Mouse (Mus musculus) forebrain, embryonic 12.5 days (tissue): Measurements from ENCODE around the gene Igf2r. TPM values are rescaled to one million over a fixed set of nuclear protein-coding genes. Genes with fewer than 3 reads are reported as not detected.

ENCODE experiments used
- ATAC-seq: fragments of 200-750 bp; cut with Nextera tagmentation; 2 replicates; pipeline ENCODE4 v1.8.0; 2017; ENCODE audit warnings: moderate TSS enrichment; ENCODE audit not compliant: low FRiP score
- H3K27ac ChIP-seq: fragments of 300-500 bp; sonication (generic); 2 replicates; pipeline ENCODE4 v1.5.1; 2016; ENCODE audit warnings: mild to moderate bottlenecking
- H3K27me3 ChIP-seq: fragments of 300-500 bp; sonication (generic); 2 replicates; pipeline ENCODE4 v1.6.1; 2016; ENCODE audit warnings: mild to moderate bottlenecking
- H3K36me3 ChIP-seq: fragments of 300-500 bp; sonication (generic); replicated peaks from 2 replicates; pipeline ENCODE4 v1.6.1; 2016; ENCODE audit warnings: mild to moderate bottlenecking
- H3K4me1 ChIP-seq: fragments of 300-500 bp; sonication (generic); 2 replicates; pipeline ENCODE4 v1.6.1; 2016
- H3K4me2 ChIP-seq: fragments of 300-500 bp; sonication (generic); 2 replicates; pipeline ENCODE4 v1.6.1; 2016; ENCODE audit warnings: mild to moderate bottlenecking, moderate library complexity
- H3K4me3 ChIP-seq: fragments of 300-500 bp; sonication (generic); replicated peaks from 2 replicates; pipeline ENCODE4 v1.5.1; 2016; ENCODE audit warnings: mild to moderate bottlenecking
- H3K9ac ChIP-seq: fragments of 300-500 bp; sonication (generic); 2 replicates; pipeline ENCODE4 v1.6.1; 2016; ENCODE audit warnings: mild to moderate bottlenecking
- H3K9me3 ChIP-seq: fragments of 300-500 bp; sonication (generic); 2 replicates; pipeline ENCODE4 v1.6.1; 2016
- WGBS: fragments of 180-500 bp; shearing (Covaris S2); methylation state at CpG from one replicate; pipeline ENCODE4 v1.1.7; 2016; 5-methylcytosine and 5-hydroxymethylcytosine counted together
- polyA plus RNA-seq: library from polyadenylated mRNA; unstranded; fragments of >200 nt; fragmentation: Nextera tagmentation; extraction: Ambion mirVana; gene quantifications from 2 replicates; pipeline ENCODE4 v1.2.1, GENCODE M21; 2016

Gene Igf2r
- polyA plus RNA-seq, 1 experiment from 2014 or later = 22.7 TPM

- 88% methylated on average over 5 of the region's 5 CpGs for WGBS
- no peak overlapping the region for H3K4me3 ChIP-seq
- ATAC-seq = no peak
These were observed 1.0 kb upstream of the Igf2r start for GRCm38 (mm10) chr17:12770500-12770899.

GRCm38 (mm10) chr17:12768415-12769379 lies 767 bp downstream of the Igf2r start:
- peaks cover 34% of the 10 kb centered on the region for H3K4me1 ChIP-seq
- H3K9ac ChIP-seq = peak overlapping the region; percentile 92
- H3K27me3 ChIP-seq = no peaks in the 10 kb centered on the region; the same call in 1 of the 2 replicates
- peak overlapping the region; percentile 75 for H3K27ac ChIP-seq
- ATAC-seq = no peak; the same call in 1 of the 2 replicates
- H3K4me3 ChIP-seq = peak overlapping the region; percentile 94
- peak overlapping the region; percentile 85 for H3K4me2 ChIP-seq
- 8% methylated on average over 41 of the region's 41 CpGs for WGBS
- H3K9me3 ChIP-seq = no peaks in the 10 kb centered on the region
- H3K36me3 ChIP-seq = peaks cover 3% of the 10 kb centered on the region; the same call in 1 of the 2 replicates

More at GRCm38 (mm10) chr17:12770500-12770899, 1.0 kb upstream of the Igf2r start:
- Histone ChIP-seq H3K4me2 (0 out of 2 replicates have a peak overlapping the region, but pooled peaks have one; percentile 85), H3K27me3 (no peaks in the 10 kb centered on the region; the same call in 1 of the 2 replicates), H3K9me3 (no peaks in the 10 kb centered on the region), H3K9ac (no peak overlapping the region), H3K36me3 (no peaks in the 10 kb centered on the region), H3K27ac (no peak overlapping the region), H3K4me1 (peaks cover 34% of the 10 kb centered on the region)

GRCm38 (mm10) chr17:12767294-12767852 lies 2.1 kb downstream of the Igf2r start:
- Histone ChIP-seq H3K9ac (no peak overlapping the region), H3K4me1 (peaks cover 34% of the 10 kb centered on the region), H3K9me3 (no peaks in the 10 kb centered on the region), H3K27me3 (no peaks in the 10 kb centered on the region; the same call in 1 of the 2 replicates), H3K4me3 (no peak overlapping the region), H3K4me2 (peak overlapping the region; percentile 85), H3K36me3 (peaks cover 3% of the 10 kb centered on the region; the same call in 1 of the 2 replicates), H3K27ac (no peak overlapping the region)
- no peak for ATAC-seq
- 95% methylated on average over 6 of the region's 6 CpGs for WGBS

- no peak overlapping the region for H3K4me3 ChIP-seq
- H3K4me2 ChIP-seq = no peak overlapping the region
- H3K9me3 ChIP-seq = no peaks in the 10 kb centered on the region
- H3K27me3 ChIP-seq = no peaks in the 10 kb centered on the region
- H3K27ac ChIP-seq = no peak overlapping the region
- H3K4me1 ChIP-seq = peaks cover 30% of the 10 kb centered on the region
- peaks cover 3% of the 10 kb centered on the region; the same call in 1 of the 2 replicates for H3K36me3 ChIP-seq
- H3K9ac ChIP-seq = no peak overlapping the region
- ATAC-seq = no peak
- WGBS = 92% methylated on average over 2 of the region's 2 CpGs
These were observed 6.1 kb downstream of the Igf2r start for GRCm38 (mm10) chr17:12763412-12763811.

- no peak overlapping the region for H3K4me3 ChIP-seq
- 86% methylated on average over 10 of the region's 10 CpGs for WGBS
- H3K36me3 ChIP-seq = peaks cover 6% of the 10 kb centered on the region; the same call in 1 of the 2 replicates
- no peaks in the 10 kb centered on the region for H3K9me3 ChIP-seq
- no peak overlapping the region for H3K4me2 ChIP-seq
- no peak for ATAC-seq
- peaks cover 7% of the 10 kb centered on the region for H3K4me1 ChIP-seq
- no peak overlapping the region for H3K27ac ChIP-seq
- no peaks in the 10 kb centered on the region for H3K27me3 ChIP-seq
- H3K9ac ChIP-seq = no peak overlapping the region
These were observed 8.9 kb downstream of the Igf2r start for GRCm38 (mm10) chr17:12760355-12761146.

- H3K4me3 ChIP-seq = no peak overlapping the region
- H3K36me3 ChIP-seq = peaks cover 3% of the 10 kb centered on the region; the same call in 1 of the 2 replicates
- ATAC-seq = no peak
- H3K4me2 ChIP-seq = no peak overlapping the region
- H3K4me1 ChIP-seq = peaks cover 7% of the 10 kb centered on the region
- H3K27ac ChIP-seq = no peak overlapping the region
- H3K9ac ChIP-seq = no peak overlapping the region
- 80% methylated on average over 8 of the region's 8 CpGs for WGBS
- no peaks in the 10 kb centered on the region for H3K9me3 ChIP-seq
- no peaks in the 10 kb centered on the region for H3K27me3 ChIP-seq
These were observed 9.8 kb downstream of the Igf2r start for GRCm38 (mm10) chr17:12759646-12760074.

GRCm38 (mm10) chr17:12758701-12759455 lies 10.6 kb downstream of the Igf2r start:
- Histone ChIP-seq H3K4me3 (no peak overlapping the region), H3K27me3 (no peaks in the 10 kb centered on the region), H3K9ac (no peak overlapping the region), H3K9me3 (no peaks in the 10 kb centered on the region), H3K4me1 (peaks cover 7% of the 10 kb centered on the region), H3K36me3 (0 out of 2 replicates have a peak, but pooled peaks cover 3% of the 10 kb centered on the region), H3K27ac (no peak overlapping the region), H3K4me2 (no peak overlapping the region)
- no peak for ATAC-seq
- 90% methylated on average over 12 of the region's 12 CpGs for WGBS

GRCm38 (mm10) chr17:12757990-12758389 lies 11.5 kb downstream of the Igf2r start:
- Histone ChIP-seq H3K4me3 (no peak overlapping the region), H3K4me2 (no peak overlapping the region), H3K27ac (no peak overlapping the region), H3K4me1 (peaks cover 7% of the 10 kb centered on the region), H3K9me3 (no peaks in the 10 kb centered on the region), H3K9ac (no peak overlapping the region), H3K27me3 (no peaks in the 10 kb centered on the region), H3K36me3 (0 out of 2 replicates have a peak, but pooled peaks cover 3% of the 10 kb centered on the region)
- 85% methylated on average over 5 of the region's 5 CpGs for WGBS
- ATAC-seq = no peak

- H3K9me3 ChIP-seq = no peaks in the 10 kb centered on the region
- H3K27ac ChIP-seq = no peak overlapping the region
- no peak for ATAC-seq
- no peak overlapping the region for H3K4me3 ChIP-seq
- no peak overlapping the region for H3K9ac ChIP-seq
- no peak overlapping the region for H3K4me2 ChIP-seq
- WGBS = 90% methylated on average over 6 of the region's 6 CpGs
- 0 out of 2 replicates have a peak, but pooled peaks cover 3% of the 10 kb centered on the region for H3K36me3 ChIP-seq
- H3K4me1 ChIP-seq = peaks cover 7% of the 10 kb centered on the region
- no peaks in the 10 kb centered on the region for H3K27me3 ChIP-seq
These were observed 12.3 kb downstream of the Igf2r start for GRCm38 (mm10) chr17:12757161-12757560.

- 85% methylated on average over 4 of the region's 4 CpGs for WGBS
- H3K27me3 ChIP-seq = no peaks in the 10 kb centered on the region
- no peak overlapping the region for H3K4me2 ChIP-seq
- no peak for ATAC-seq
- H3K27ac ChIP-seq = no peak overlapping the region
- no peak overlapping the region for H3K4me3 ChIP-seq
- H3K9ac ChIP-seq = no peak overlapping the region
- H3K4me1 ChIP-seq = peaks cover 12% of the 10 kb centered on the region
- no peaks in the 10 kb centered on the region for H3K9me3 ChIP-seq
- H3K36me3 ChIP-seq = 0 out of 2 replicates have a peak, but pooled peaks cover 3% of the 10 kb centered on the region
These were observed 13.5 kb downstream of the Igf2r start for GRCm38 (mm10) chr17:12755951-12756350.

- H3K9ac ChIP-seq = no peak overlapping the region
These were observed 14.3 kb downstream of the Igf2r start for GRCm38 (mm10) chr17:12755146-12755545.

More at GRCm38 (mm10) chr17:12755146-12755545, 14.3 kb downstream of the Igf2r start:
- Histone ChIP-seq H3K27me3 (no peaks in the 10 kb centered on the region), H3K27ac (no peak overlapping the region), H3K4me2 (no peak overlapping the region), H3K4me3 (no peak overlapping the region), H3K36me3 (0 out of 2 replicates have a peak, but pooled peaks cover 3% of the 10 kb centered on the region), H3K4me1 (peaks cover 20% of the 10 kb centered on the region), H3K9me3 (no peaks in the 10 kb centered on the region)
- 80% methylated on average over 4 of the region's 4 CpGs for WGBS
- no peak for ATAC-seq
